Mouse (Mus musculus) B cell, adult 2 months (primary cell): ENCODE data around the gene Vps11.
"Not testable (repeated sequence)": the region's sequence is repeated elsewhere in the genome, so short reads cannot be mapped to it uniquely, and the experiment has no call there.

Experiments used
- DNase-seq, 2 experiments: peaks; one replicate each; pipeline ENCODE4 v3.0.0; 2022

Vps11 gene

DNA sequence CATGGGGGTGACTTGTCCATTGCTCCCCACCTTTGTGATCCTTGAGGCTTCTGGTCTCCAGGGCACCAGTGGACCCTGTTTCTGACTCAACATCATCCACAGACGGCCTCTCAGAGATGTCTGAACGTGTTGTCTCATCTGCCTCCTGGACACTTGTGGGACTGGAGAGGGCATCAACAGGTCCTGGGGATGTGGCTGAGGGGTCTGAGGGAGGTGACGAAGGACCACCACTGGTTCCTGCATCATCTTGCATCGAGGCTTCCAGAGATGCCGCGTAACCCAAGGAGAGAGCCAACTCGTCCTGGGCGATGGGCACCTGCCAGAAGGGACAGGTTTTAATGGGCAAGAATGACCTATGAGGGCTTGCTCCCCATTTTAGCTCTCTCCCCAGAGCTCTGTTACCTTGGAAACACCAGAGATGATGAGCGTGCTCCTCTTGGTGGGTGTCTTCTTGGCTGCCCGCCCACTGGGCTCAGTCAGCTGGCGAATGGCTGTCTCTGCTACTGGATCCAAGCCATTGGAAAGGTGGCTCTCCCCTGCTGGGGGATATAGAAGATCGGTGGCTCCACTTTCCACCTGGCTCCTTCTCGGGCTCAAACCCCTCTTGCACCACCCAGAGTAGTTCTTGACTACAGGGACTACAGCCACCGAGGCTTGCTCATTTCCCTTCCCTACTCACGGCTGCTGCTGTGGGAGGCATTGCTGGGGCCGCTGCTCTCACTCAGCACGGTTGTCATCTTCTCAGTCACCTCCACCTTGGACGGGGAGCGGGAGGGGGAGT is 47.8 kb downstream of the Vps11 start:
- no peak for DNase-seq

DNA sequence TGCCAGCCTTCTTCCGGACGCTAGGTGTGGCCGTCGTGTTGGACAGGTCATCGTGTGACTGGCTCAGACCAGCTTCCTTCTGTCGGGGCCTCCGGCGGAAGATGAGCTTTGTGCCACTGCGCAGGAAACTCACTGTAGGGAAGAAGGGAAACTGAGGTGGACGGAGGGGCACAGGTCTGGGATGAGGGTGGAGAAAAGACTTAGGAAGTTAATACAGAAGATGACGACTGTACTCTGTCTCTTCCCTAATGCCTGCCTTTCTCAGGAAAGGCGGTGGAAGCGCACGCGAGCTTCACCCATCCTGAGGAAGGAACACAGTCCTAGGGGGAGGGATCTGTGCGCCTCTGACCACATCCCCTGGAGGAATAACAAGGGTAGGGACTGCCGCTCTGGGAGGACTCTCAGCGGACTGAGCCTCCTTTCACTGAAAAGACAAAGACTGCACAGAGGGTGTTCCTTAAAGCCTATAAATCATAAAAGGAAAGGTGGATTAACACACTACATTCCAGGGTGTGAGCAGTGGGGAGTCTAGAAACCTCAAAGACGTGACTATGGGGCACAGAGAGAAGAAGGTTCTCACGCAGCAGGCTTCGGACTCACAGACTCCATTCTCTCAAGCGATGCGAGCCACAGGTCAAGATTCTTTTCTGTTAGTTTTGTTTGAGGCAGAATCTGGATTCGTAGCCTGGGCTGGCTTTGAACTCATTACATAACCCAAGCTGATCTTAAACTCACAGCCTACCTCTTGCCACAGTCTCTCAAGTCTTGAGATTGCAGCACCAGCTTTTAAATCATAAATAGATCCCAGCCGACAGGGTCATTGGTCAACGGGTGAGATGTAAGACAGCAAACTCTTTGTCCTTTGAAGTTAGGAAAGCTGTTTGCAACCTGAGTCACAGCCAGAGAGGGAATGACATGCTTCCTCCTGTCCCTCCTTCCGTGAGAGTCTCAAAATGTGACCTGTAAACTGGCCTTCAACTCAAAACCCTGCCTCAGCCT is 50.0 kb downstream of the Vps11 start:
- no peak for DNase-seq

DNA sequence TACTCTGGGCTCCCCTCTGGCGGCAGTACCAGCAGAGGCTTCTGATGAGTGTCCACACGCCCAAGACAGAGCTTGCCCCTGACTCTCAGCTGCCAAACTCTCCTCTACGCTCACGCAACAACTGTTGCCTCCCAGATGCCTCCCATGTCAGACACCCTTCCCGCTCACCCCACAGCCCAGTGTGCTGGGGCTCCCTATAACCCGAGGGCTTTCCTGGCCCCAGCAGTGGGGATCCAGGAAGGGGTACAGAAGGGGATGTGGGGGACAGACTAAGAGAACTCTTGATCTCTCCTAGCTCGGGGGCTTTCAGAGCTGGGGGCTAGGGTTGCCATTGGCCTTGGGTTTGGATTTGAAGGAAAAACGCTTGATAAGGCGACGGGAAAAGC is 50.7 kb downstream of the Vps11 start:
- DNase-seq, result no peak

DNA sequence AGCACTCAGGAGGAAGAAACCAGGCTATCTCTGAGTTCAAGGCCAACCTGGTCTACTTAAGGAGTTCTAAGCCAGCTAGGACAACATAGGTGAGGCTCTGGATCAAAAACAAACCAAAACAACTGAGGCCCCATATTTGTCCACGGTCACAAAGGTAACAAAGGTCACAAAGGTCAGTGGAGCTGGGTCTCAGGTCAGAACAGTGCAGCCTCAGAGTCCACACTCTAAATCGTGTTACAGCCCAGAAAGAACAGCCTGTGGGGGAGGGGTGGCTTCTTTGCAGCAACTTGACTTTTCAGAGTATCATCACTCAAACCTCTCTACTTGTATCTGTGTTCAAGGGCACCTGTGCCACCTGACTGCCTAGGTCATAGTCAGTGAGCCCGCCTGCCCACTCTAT is 51.7 kb downstream of the Vps11 start:
- no peak for DNase-seq

DNA sequence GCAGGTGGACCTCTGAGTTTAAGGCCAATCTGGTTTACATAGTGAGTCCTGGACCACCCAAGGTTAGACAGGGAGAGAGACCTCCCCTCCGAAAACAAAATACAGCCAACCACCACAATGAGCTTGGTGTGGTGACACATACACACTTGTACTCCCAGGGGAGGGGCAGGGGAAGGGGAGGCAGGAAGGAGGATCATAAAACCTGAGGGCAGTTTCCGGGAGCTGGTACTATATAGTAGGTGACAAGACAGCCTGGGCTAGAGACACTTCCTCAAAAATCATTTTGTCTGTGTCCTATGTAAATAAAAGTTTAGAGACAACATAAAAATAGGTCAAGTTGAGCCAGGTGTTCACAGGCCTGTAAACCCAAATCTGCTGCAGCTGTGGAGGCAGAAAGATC is 54.2 kb downstream of the Vps11 start:
- peak; percentile 55 to 61 for DNase-seq

DNA sequence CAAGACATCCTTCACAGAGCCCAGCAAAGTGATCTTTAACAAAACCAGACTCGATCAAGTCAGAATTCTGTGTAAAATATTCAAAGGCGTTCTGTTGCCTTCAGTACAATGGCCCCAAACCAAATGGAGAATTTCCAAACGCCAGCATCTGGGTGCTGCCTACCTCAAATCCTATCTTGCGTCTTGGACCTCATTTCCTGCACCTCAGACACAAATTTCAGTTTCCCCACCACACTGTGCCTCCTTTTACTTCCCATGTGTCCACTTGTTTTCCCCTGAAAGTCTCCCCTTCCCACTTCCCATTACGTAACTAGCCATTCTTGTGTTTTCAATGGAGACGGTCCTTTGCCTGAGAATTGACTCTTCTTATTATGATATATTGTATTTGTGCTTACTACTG is 54.9 kb downstream of the Vps11 start:
- DNase-seq, result no peak

DNA sequence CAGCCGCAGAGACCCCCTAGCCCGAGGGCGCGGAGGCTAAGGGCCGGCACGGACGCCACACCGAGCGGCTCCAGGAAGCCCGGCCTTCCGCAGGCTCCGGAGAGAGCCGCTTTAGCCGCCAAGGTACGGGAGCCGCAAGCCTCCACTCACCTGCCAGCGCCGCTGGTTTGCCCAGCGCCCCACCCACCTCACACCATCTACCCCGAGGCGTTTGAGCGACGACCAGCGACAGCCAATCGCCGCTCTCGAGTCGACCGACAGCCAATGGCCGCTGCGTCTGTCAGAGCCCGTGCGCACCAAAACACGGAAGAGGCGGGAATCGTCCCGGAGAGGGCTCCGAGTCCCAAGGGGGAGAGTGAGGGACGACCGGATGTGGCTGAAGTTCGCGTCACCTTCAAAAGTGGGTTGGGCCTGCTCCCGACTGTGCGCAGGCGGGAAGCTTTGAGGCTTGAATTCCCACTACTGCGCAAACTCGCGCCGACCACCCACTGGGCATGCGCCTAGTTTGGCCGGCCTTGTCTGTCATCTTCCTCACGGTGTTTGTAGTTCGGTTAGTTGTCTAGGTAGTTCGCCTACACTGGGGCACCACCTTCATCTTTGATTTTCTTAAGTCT is 55.9 kb downstream of the Vps11 start, which contains the start of gene Hinfp:
Hinfp (minus strand) TSS at position 206 of the 614 bp plus-strand sequence.
- DNase-seq, result peak; percentile 98

DNA sequence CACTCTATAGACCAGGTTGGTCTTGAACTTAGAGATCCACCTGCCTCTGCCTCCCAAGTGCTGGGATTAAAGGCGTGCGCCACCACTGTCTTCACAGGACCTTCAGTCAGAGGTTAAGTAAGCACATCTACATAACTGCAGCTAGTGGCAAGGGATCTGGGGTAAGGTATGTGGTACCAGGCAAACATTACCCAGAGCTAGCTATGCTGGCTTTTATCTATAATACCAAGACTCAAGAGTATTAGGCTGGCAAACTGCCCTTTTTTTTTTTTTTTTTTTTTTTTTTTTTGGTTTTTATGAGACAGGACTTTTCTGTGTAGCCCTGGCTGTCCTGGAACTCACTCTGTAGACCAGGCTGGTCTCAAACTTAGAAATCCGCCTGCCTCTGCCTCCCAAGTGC is 61.5 kb downstream of the Vps11 start:
- not testable (repeated sequence) for DNase-seq
